Mouse (Mus musculus): ENCODE measurements around the gene Ggt6. TPM values are rescaled to one million over a fixed set of nuclear protein-coding genes. Genes with fewer than 3 reads are reported as not detected.

Gene Ggt6
- polyA plus RNA-seq (2014; fragmentation: Nextera tagmentation; extraction: Ambion mirVana), result not detected in 2 replicates

DNA sequence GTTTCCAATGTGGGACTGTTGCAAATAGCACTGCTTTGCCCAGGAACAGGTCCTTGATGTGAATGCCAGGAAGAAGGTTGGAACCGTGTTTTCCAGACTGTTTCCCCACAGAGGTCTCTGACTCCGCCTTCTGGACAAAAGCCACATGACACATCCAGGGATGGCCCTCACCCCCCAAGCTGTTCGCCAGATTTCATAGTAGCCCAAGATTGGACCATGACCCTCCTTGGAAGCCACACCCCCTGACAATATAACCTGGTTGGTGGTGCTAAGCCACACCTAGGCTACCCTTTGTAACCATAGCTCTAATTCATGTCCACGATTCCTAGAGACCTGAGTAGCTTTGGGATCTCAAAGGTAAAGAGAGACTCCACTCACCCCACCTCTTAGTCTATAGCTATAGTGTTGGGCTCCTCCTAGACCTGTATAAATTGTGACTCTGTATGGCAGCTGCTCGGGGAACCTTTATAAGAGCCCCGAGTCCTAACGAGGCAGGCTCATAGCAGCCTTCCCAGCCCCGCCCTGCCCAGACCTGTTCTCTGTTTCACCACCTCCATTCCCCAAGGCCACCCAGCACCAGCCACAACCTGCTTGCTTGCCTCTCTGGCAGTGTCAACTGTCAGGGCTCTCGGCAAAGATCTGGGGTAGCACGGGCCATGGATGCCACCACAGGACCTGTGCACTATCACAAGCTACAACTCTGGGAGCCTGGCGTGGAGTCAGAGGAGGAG lies at the start of gene Ggt6:
Ggt6 (plus strand) TSS at position 564 of the 731 bp plus-strand sequence.
- ATAC-seq (replicated peaks; ENCODE audit: insufficient number of reproducible peaks, low FRiP score, low TSS enrichment, low read depth) (no peak), DNase-seq (ENCODE audit: low spot score) (no peak)
- no peak within 1 kb of the TSS for H3K4me3 ChIP-seq (ENCODE audit: low read depth, low read length)
- H3K4me1 ChIP-seq (ENCODE audit: control insufficient read depth, insufficient read depth, low read length), result no peaks in the 10 kb centered on the region
- no peaks in the 10 kb centered on the region for H3K36me3 ChIP-seq (replicated peaks; ENCODE audit: control insufficient read depth, insufficient read depth, low read depth, low read length)
- no peak within 1 kb of the TSS for H3K4me2 ChIP-seq (ENCODE audit: low read depth, low read length)
- H3K9me3 ChIP-seq (replicated peaks; ENCODE audit: control insufficient read depth, low read length), result no peaks in the 10 kb centered on the region
- H3K27ac ChIP-seq (replicated peaks; ENCODE audit: low read depth, low read length), result no peak within 1 kb of the TSS
- 68% methylated on average over 11 of the region's 11 CpGs for whole genome bisulfite sequencing
- H3K27me3 ChIP-seq (ENCODE audit: control insufficient read depth, insufficient read depth, low read length), result no peaks in the 10 kb centered on the region
- no peak within 1 kb of the TSS for H3K9ac ChIP-seq (replicated peaks; ENCODE audit: low read length)

DNA sequence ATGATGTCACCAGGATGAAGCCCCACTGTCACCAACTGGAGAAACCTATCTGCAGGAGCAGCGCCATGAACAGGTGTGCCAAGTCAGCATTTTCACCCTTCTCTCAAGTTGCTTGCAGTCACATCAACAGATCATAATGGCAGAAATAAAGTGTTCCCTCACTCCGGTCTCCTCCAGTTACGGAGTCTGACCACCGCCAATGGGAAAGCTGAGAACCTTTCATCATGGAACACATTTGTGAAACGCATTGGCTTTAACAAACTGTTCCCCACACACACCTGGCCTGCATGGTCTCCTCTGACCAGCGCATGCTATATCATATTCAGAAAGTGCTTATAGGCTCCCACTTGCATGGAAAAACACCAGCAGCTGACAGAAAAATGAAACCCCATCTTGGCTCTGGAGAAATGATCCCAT lies 47.2 kb upstream of the Ggt6 start:
- ATAC-seq (replicated peaks; ENCODE audit: insufficient number of reproducible peaks, low FRiP score, low TSS enrichment, low read depth), result no peak; the same call in 1 of the 2 replicates
- DNase-seq (ENCODE audit: low spot score), result no peak

DNA sequence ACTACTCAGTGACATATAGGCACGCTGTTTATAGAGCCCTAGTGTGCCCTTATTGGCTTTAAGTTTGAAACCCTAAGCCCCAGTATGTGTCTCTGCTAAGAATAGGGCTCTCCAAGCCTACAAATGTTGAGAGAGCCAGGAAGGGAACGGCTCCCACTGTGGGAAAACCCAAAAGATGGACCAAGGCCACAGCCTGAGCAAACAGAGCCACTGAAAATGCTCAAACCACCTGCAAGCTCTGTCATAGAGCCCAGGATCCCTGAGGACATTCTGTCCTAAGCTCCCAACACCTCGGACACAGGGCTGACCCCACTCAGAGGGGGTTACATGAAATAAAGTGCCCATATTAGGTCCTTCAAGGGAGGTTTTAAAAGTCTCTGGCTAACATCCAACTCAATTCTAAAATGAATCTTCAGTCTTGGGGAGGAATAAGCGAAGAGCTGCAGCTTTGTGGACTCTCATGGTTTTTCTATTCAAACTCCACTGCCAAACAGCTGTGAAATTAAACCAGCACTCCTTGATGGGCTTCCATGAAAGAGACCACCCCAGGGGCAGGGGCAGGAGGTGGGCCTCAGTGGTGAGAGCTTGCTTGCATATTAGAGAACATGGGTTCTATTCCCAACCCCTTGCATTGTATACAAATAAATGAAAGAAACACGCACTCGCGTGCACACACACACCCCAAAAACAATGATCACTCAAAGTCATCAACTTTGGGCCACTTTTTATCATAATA lies 45.8 kb upstream of the Ggt6 start:
- Histone ChIP-seq H3K4me2 (ENCODE audit: low read depth, low read length) (no peak overlapping the region), H3K4me1 (ENCODE audit: control insufficient read depth, insufficient read depth, low read length) (no peaks in the 10 kb centered on the region), H3K9ac (replicated peaks; ENCODE audit: low read length) (no peak overlapping the region), H3K27me3 (ENCODE audit: control insufficient read depth, insufficient read depth, low read length) (no peaks in the 10 kb centered on the region), H3K4me3 (ENCODE audit: low read depth, low read length) (no peak overlapping the region), H3K9me3 (replicated peaks; ENCODE audit: control insufficient read depth, low read length) (no peaks in the 10 kb centered on the region), H3K27ac (replicated peaks; ENCODE audit: low read depth, low read length) (no peak overlapping the region), H3K36me3 (replicated peaks; ENCODE audit: control insufficient read depth, insufficient read depth, low read depth, low read length) (no peaks in the 10 kb centered on the region)
- no peak for ATAC-seq (replicated peaks; ENCODE audit: insufficient number of reproducible peaks, low FRiP score, low TSS enrichment, low read depth)
- no peak for DNase-seq (ENCODE audit: low spot score)
- 84% methylated on average over 7 of the region's 7 CpGs for WGBS

More for the DNA sequence above, 47.2 kb upstream of the Ggt6 start:
- Histone ChIP-seq H3K4me2 (ENCODE audit: low read depth, low read length) (no peak overlapping the region), H3K9ac (replicated peaks; ENCODE audit: low read length) (no peak overlapping the region), H3K27me3 (ENCODE audit: control insufficient read depth, insufficient read depth, low read length) (no peaks in the 10 kb centered on the region), H3K4me3 (ENCODE audit: low read depth, low read length) (no peak overlapping the region), H3K9me3 (replicated peaks; ENCODE audit: control insufficient read depth, low read length) (no peaks in the 10 kb centered on the region), H3K27ac (replicated peaks; ENCODE audit: low read depth, low read length) (no peak overlapping the region), H3K4me1 (ENCODE audit: control insufficient read depth, insufficient read depth, low read length) (no peaks in the 10 kb centered on the region), H3K36me3 (replicated peaks; ENCODE audit: control insufficient read depth, insufficient read depth, low read depth, low read length) (no peaks in the 10 kb centered on the region)
- 81% methylated on average over 6 of the region's 6 CpGs for WGBS

DNA sequence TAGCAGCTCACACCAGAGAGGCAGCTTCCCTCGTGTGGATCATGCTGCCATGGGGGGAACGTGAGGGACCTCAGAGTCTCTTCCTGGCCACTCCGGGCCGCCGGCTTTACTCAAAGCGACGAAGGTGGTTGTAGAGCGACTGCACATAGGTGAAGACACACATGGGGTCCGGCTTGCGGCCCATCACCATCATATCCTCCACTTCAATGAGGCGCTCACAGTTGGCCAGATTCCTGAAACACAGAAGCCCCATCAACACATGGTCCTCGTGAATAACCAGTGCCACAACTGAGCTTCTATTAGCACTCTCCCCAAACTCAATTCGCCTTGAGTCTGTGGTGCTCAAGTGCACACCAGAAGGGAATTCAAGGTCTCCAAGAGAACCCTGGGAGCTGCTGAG lies 44.1 kb upstream of the Ggt6 start:
- H3K36me3 ChIP-seq (replicated peaks; ENCODE audit: control insufficient read depth, insufficient read depth, low read depth, low read length), result no peaks in the 10 kb centered on the region
- H3K27me3 ChIP-seq (ENCODE audit: control insufficient read depth, insufficient read depth, low read length), result no peaks in the 10 kb centered on the region
- no peaks in the 10 kb centered on the region for H3K4me1 ChIP-seq (ENCODE audit: control insufficient read depth, insufficient read depth, low read length)
- WGBS, result 88% methylated on average over 13 of the region's 13 CpGs
- no peak overlapping the region for H3K27ac ChIP-seq (replicated peaks; ENCODE audit: low read depth, low read length)
- H3K9me3 ChIP-seq (replicated peaks; ENCODE audit: control insufficient read depth, low read length), result no peaks in the 10 kb centered on the region
- ATAC-seq (replicated peaks; ENCODE audit: insufficient number of reproducible peaks, low FRiP score, low TSS enrichment, low read depth) (no peak), DNase-seq (ENCODE audit: low spot score) (no peak)
- no peak overlapping the region for H3K9ac ChIP-seq (replicated peaks; ENCODE audit: low read length)
- H3K4me2 ChIP-seq (ENCODE audit: low read depth, low read length), result no peak overlapping the region
- H3K4me3 ChIP-seq (ENCODE audit: low read depth, low read length), result no peak overlapping the region

- Histone ChIP-seq H3K27ac (replicated peaks; ENCODE audit: low read depth, low read length) (no peak overlapping the region), H3K4me3 (ENCODE audit: low read depth, low read length) (no peak overlapping the region), H3K36me3 (replicated peaks; ENCODE audit: control insufficient read depth, insufficient read depth, low read depth, low read length) (no peaks in the 10 kb centered on the region), H3K9ac (replicated peaks; ENCODE audit: low read length) (no peak overlapping the region), H3K4me2 (ENCODE audit: low read depth, low read length) (no peak overlapping the region), H3K9me3 (replicated peaks; ENCODE audit: control insufficient read depth, low read length) (no peaks in the 10 kb centered on the region), H3K27me3 (ENCODE audit: control insufficient read depth, insufficient read depth, low read length) (no peaks in the 10 kb centered on the region), H3K4me1 (ENCODE audit: control insufficient read depth, insufficient read depth, low read length) (no peaks in the 10 kb centered on the region)
- 83% methylated on average over 3 of the region's 3 CpGs for WGBS
- DNase-seq (ENCODE audit: low spot score) (no peak), ATAC-seq (replicated peaks; ENCODE audit: insufficient number of reproducible peaks, low FRiP score, low TSS enrichment, low read depth) (no peak)
These were observed 42.1 kb upstream of the Ggt6 start for GRCm38 (mm10) chr11:72393243-72393642.

- no peak overlapping the region for H3K9ac ChIP-seq (replicated peaks; ENCODE audit: low read length)
- no peak overlapping the region for H3K4me2 ChIP-seq (ENCODE audit: low read depth, low read length)
- H3K4me1 ChIP-seq (ENCODE audit: control insufficient read depth, insufficient read depth, low read length), result no peaks in the 10 kb centered on the region
- no peak overlapping the region for H3K27ac ChIP-seq (replicated peaks; ENCODE audit: low read depth, low read length)
- no peaks in the 10 kb centered on the region for H3K9me3 ChIP-seq (replicated peaks; ENCODE audit: control insufficient read depth, low read length)
- DNase-seq (ENCODE audit: low spot score), result no peak
- H3K4me3 ChIP-seq (ENCODE audit: low read depth, low read length), result no peak overlapping the region
- no peaks in the 10 kb centered on the region for H3K27me3 ChIP-seq (ENCODE audit: control insufficient read depth, insufficient read depth, low read length)
- WGBS, result 59% methylated on average over 5 of the region's 5 CpGs
- no peaks in the 10 kb centered on the region for H3K36me3 ChIP-seq (replicated peaks; ENCODE audit: control insufficient read depth, insufficient read depth, low read depth, low read length)
- ATAC-seq (replicated peaks; ENCODE audit: insufficient number of reproducible peaks, low FRiP score, low TSS enrichment, low read depth), result no peak
These were observed 41.7 kb upstream of the Ggt6 start for GRCm38 (mm10) chr11:72393669-72394068.

GRCm38 (mm10) chr11:72394694-72395093 lies 40.6 kb upstream of the Ggt6 start:
- no peak for DNase-seq (ENCODE audit: low spot score)
- 62% methylated on average over 2 of the region's 2 CpGs for WGBS
- ATAC-seq (replicated peaks; ENCODE audit: insufficient number of reproducible peaks, low FRiP score, low TSS enrichment, low read depth), result no peak

GRCm38 (mm10) chr11:72395652-72396051 lies 39.7 kb upstream of the Ggt6 start:
- no peak overlapping the region for H3K4me2 ChIP-seq (ENCODE audit: low read depth, low read length)
- no peaks in the 10 kb centered on the region for H3K27me3 ChIP-seq (ENCODE audit: control insufficient read depth, insufficient read depth, low read length)
- DNase-seq (ENCODE audit: low spot score) (peak; percentile 27), ATAC-seq (replicated peaks; ENCODE audit: insufficient number of reproducible peaks, low FRiP score, low TSS enrichment, low read depth) (no peak)
- no peak overlapping the region; the same call in 1 of the 2 replicates for H3K9ac ChIP-seq (replicated peaks; ENCODE audit: low read length)
- no peaks in the 10 kb centered on the region for H3K4me1 ChIP-seq (ENCODE audit: control insufficient read depth, insufficient read depth, low read length)
- 72% methylated on average over 6 of the region's 6 CpGs for WGBS
- H3K36me3 ChIP-seq (replicated peaks; ENCODE audit: control insufficient read depth, insufficient read depth, low read depth, low read length), result no peaks in the 10 kb centered on the region
- H3K9me3 ChIP-seq (replicated peaks; ENCODE audit: control insufficient read depth, low read length), result no peaks in the 10 kb centered on the region
- no peak overlapping the region for H3K4me3 ChIP-seq (ENCODE audit: low read depth, low read length)
- H3K27ac ChIP-seq (replicated peaks; ENCODE audit: low read depth, low read length), result no peak overlapping the region

More at GRCm38 (mm10) chr11:72394694-72395093, 40.6 kb upstream of the Ggt6 start:
- H3K4me3 ChIP-seq (ENCODE audit: low read depth, low read length), result no peak overlapping the region
- H3K9ac ChIP-seq (replicated peaks; ENCODE audit: low read length), result no peak overlapping the region
- no peaks in the 10 kb centered on the region for H3K4me1 ChIP-seq (ENCODE audit: control insufficient read depth, insufficient read depth, low read length)
- H3K4me2 ChIP-seq (ENCODE audit: low read depth, low read length), result no peak overlapping the region
- no peaks in the 10 kb centered on the region for H3K27me3 ChIP-seq (ENCODE audit: control insufficient read depth, insufficient read depth, low read length)
- no peaks in the 10 kb centered on the region for H3K9me3 ChIP-seq (replicated peaks; ENCODE audit: control insufficient read depth, low read length)
- no peak overlapping the region for H3K27ac ChIP-seq (replicated peaks; ENCODE audit: low read depth, low read length)
- no peaks in the 10 kb centered on the region for H3K36me3 ChIP-seq (replicated peaks; ENCODE audit: control insufficient read depth, insufficient read depth, low read depth, low read length)
